Mouse (Mus musculus): Measurements from ENCODE around the gene Btbd10. TPM values are rescaled to one million over a fixed set of nuclear protein-coding genes. Genes with fewer than 3 reads are reported as not detected.

Btbd10 gene
- polyA plus RNA-seq, 1 experiment from 2014 or later, result 25.6 TPM

GRCm38 (mm10) chr7:113369620-113370340 is 588 bp upstream of the Btbd10 start:
- Histone ChIP-seq H3K4me2 (replicated peaks; ENCODE audit: low read depth, low read length) (peak overlapping the region; percentile 92), H3K27me3 (ENCODE audit: insufficient read depth, low read length) (no peaks in the 10 kb centered on the region), H3K27ac (ENCODE audit: low read length) (peak overlapping the region; percentile 93), H3K36me3 (ENCODE audit: insufficient read depth, low read length) (no peaks in the 10 kb centered on the region), H3K9me3 (ENCODE audit: low read length) (no peaks in the 10 kb centered on the region), H3K4me3 (ENCODE audit: low read length) (peak overlapping the region; percentile 67), H3K9ac (replicated peaks; ENCODE audit: low read length) (peak overlapping the region; percentile 89), H3K4me1 (ENCODE audit: insufficient read depth, low read length) (peaks cover 13% of the 10 kb centered on the region)
- ATAC-seq (ENCODE audit: low FRiP score, low TSS enrichment), result peak; percentile 78
- under 1% methylated on average over 44 of the region's 44 CpGs for WGBS

- ATAC-seq (ENCODE audit: low FRiP score, low TSS enrichment), result no peak
- WGBS, result 88% methylated on average over 4 of the region's 4 CpGs
Observed at GRCm38 (mm10) chr7:113367440-113367839, 1.8 kb downstream of the Btbd10 start.

GRCm38 (mm10) chr7:113349089-113349488 is 20.1 kb downstream of the Btbd10 start:
- no peak for ATAC-seq (ENCODE audit: low FRiP score, low TSS enrichment)

More at GRCm38 (mm10) chr7:113367440-113367839, 1.8 kb downstream of the Btbd10 start:
- H3K4me1 ChIP-seq (ENCODE audit: insufficient read depth, low read length), result peaks cover 13% of the 10 kb centered on the region
- H3K27me3 ChIP-seq (ENCODE audit: insufficient read depth, low read length), result no peaks in the 10 kb centered on the region
- no peak overlapping the region for H3K9ac ChIP-seq (replicated peaks; ENCODE audit: low read length)
- H3K36me3 ChIP-seq (ENCODE audit: insufficient read depth, low read length), result no peaks in the 10 kb centered on the region
- H3K27ac ChIP-seq (ENCODE audit: low read length), result no peak overlapping the region
- no peaks in the 10 kb centered on the region for H3K9me3 ChIP-seq (ENCODE audit: low read length)
- no peak overlapping the region for H3K4me3 ChIP-seq (ENCODE audit: low read length)
- no peak overlapping the region for H3K4me2 ChIP-seq (replicated peaks; ENCODE audit: low read depth, low read length)

GRCm38 (mm10) chr7:113347694-113348093 is 21.5 kb downstream of the Btbd10 start:
- H3K27ac ChIP-seq (ENCODE audit: low read length), result no peak overlapping the region
- H3K4me2 ChIP-seq (replicated peaks; ENCODE audit: low read depth, low read length), result no peak overlapping the region
- H3K27me3 ChIP-seq (ENCODE audit: insufficient read depth, low read length), result no peaks in the 10 kb centered on the region
- no peak overlapping the region for H3K4me3 ChIP-seq (ENCODE audit: low read length)
- no peaks in the 10 kb centered on the region for H3K9me3 ChIP-seq (ENCODE audit: low read length)
- H3K36me3 ChIP-seq (ENCODE audit: insufficient read depth, low read length), result no peaks in the 10 kb centered on the region
- no peaks in the 10 kb centered on the region for H3K4me1 ChIP-seq (ENCODE audit: insufficient read depth, low read length)
- WGBS, result 94% methylated on average over 2 of the region's 2 CpGs
- ATAC-seq (ENCODE audit: low FRiP score, low TSS enrichment), result no peak
- H3K9ac ChIP-seq (replicated peaks; ENCODE audit: low read length), result no peak overlapping the region

More at GRCm38 (mm10) chr7:113349089-113349488, 20.1 kb downstream of the Btbd10 start:
- Histone ChIP-seq H3K27ac (ENCODE audit: low read length) (no peak overlapping the region), H3K27me3 (ENCODE audit: insufficient read depth, low read length) (no peaks in the 10 kb centered on the region), H3K9ac (replicated peaks; ENCODE audit: low read length) (no peak overlapping the region), H3K36me3 (ENCODE audit: insufficient read depth, low read length) (no peaks in the 10 kb centered on the region), H3K9me3 (ENCODE audit: low read length) (no peaks in the 10 kb centered on the region), H3K4me1 (ENCODE audit: insufficient read depth, low read length) (no peaks in the 10 kb centered on the region), H3K4me3 (ENCODE audit: low read length) (no peak overlapping the region), H3K4me2 (replicated peaks; ENCODE audit: low read depth, low read length) (no peak overlapping the region)
- WGBS, result 76% methylated on average over 1 of the region's 1 CpGs

- Histone ChIP-seq H3K9ac (replicated peaks; ENCODE audit: low read length) (no peak overlapping the region), H3K27me3 (ENCODE audit: insufficient read depth, low read length) (no peaks in the 10 kb centered on the region), H3K27ac (ENCODE audit: low read length) (no peak overlapping the region), H3K4me1 (ENCODE audit: insufficient read depth, low read length) (no peaks in the 10 kb centered on the region), H3K36me3 (ENCODE audit: insufficient read depth, low read length) (no peaks in the 10 kb centered on the region), H3K4me2 (replicated peaks; ENCODE audit: low read depth, low read length) (no peak overlapping the region), H3K4me3 (ENCODE audit: low read length) (no peak overlapping the region), H3K9me3 (ENCODE audit: low read length) (no peaks in the 10 kb centered on the region)
- WGBS, result 51% methylated on average over 4 of the region's 4 CpGs
- no peak for ATAC-seq (ENCODE audit: low FRiP score, low TSS enrichment)
Observed at GRCm38 (mm10) chr7:113347271-113347670, 21.9 kb downstream of the Btbd10 start.

- no peak overlapping the region for H3K27ac ChIP-seq (ENCODE audit: low read length)
- no peaks in the 10 kb centered on the region for H3K27me3 ChIP-seq (ENCODE audit: insufficient read depth, low read length)
Observed at GRCm38 (mm10) chr7:113335250-113335649, 33.9 kb downstream of the Btbd10 start.

GRCm38 (mm10) chr7:113334036-113334435 is 35.2 kb downstream of the Btbd10 start:
- no peak for ATAC-seq (ENCODE audit: low FRiP score, low TSS enrichment)
- Histone ChIP-seq H3K27ac (ENCODE audit: low read length) (no peak overlapping the region), H3K27me3 (ENCODE audit: insufficient read depth, low read length) (no peaks in the 10 kb centered on the region), H3K9ac (replicated peaks; ENCODE audit: low read length) (no peak overlapping the region), H3K4me2 (replicated peaks; ENCODE audit: low read depth, low read length) (no peak overlapping the region), H3K4me3 (ENCODE audit: low read length) (no peak overlapping the region), H3K9me3 (ENCODE audit: low read length) (no peaks in the 10 kb centered on the region), H3K4me1 (ENCODE audit: insufficient read depth, low read length) (no peaks in the 10 kb centered on the region), H3K36me3 (ENCODE audit: insufficient read depth, low read length) (no peaks in the 10 kb centered on the region)

More at GRCm38 (mm10) chr7:113335250-113335649, 33.9 kb downstream of the Btbd10 start:
- no peaks in the 10 kb centered on the region for H3K36me3 ChIP-seq (ENCODE audit: insufficient read depth, low read length)
- ATAC-seq (ENCODE audit: low FRiP score, low TSS enrichment), result no peak
- whole genome bisulfite sequencing, result 80% methylated on average over 8 of the region's 8 CpGs
- H3K4me2 ChIP-seq (replicated peaks; ENCODE audit: low read depth, low read length), result no peak overlapping the region
- no peak overlapping the region for H3K9ac ChIP-seq (replicated peaks; ENCODE audit: low read length)
- no peaks in the 10 kb centered on the region for H3K4me1 ChIP-seq (ENCODE audit: insufficient read depth, low read length)
- no peak overlapping the region for H3K4me3 ChIP-seq (ENCODE audit: low read length)
- H3K9me3 ChIP-seq (ENCODE audit: low read length), result no peaks in the 10 kb centered on the region

- H3K4me2 ChIP-seq (replicated peaks; ENCODE audit: low read depth, low read length), result no peak overlapping the region
- no peak for ATAC-seq (ENCODE audit: low FRiP score, low TSS enrichment)
- no peak overlapping the region for H3K27ac ChIP-seq (ENCODE audit: low read length)
- H3K4me3 ChIP-seq (ENCODE audit: low read length), result no peak overlapping the region
- H3K9me3 ChIP-seq (ENCODE audit: low read length), result no peaks in the 10 kb centered on the region
- 74% methylated on average over 1 of the region's 1 CpGs for WGBS
- H3K36me3 ChIP-seq (ENCODE audit: insufficient read depth, low read length), result peaks cover 5% of the 10 kb centered on the region; the same call in 1 of the 2 replicates
- H3K4me1 ChIP-seq (ENCODE audit: insufficient read depth, low read length), result no peaks in the 10 kb centered on the region
- H3K27me3 ChIP-seq (ENCODE audit: insufficient read depth, low read length), result no peaks in the 10 kb centered on the region
- H3K9ac ChIP-seq (replicated peaks; ENCODE audit: low read length), result no peak overlapping the region
Observed at GRCm38 (mm10) chr7:113320128-113320527, 49.1 kb downstream of the Btbd10 start.

- H3K9ac ChIP-seq (replicated peaks; ENCODE audit: low read length), result no peak overlapping the region
- H3K4me2 ChIP-seq (replicated peaks; ENCODE audit: low read depth, low read length), result no peak overlapping the region
- H3K36me3 ChIP-seq (ENCODE audit: insufficient read depth, low read length), result peaks cover 9% of the 10 kb centered on the region
- no peaks in the 10 kb centered on the region for H3K4me1 ChIP-seq (ENCODE audit: insufficient read depth, low read length)
- H3K4me3 ChIP-seq (ENCODE audit: low read length), result no peak overlapping the region
- H3K27ac ChIP-seq (ENCODE audit: low read length), result no peak overlapping the region
- ATAC-seq (ENCODE audit: low FRiP score, low TSS enrichment), result no peak
- 28% methylated on average over 2 of the region's 2 CpGs for WGBS
- H3K9me3 ChIP-seq (ENCODE audit: low read length), result no peaks in the 10 kb centered on the region
- no peaks in the 10 kb centered on the region for H3K27me3 ChIP-seq (ENCODE audit: insufficient read depth, low read length)
Observed at GRCm38 (mm10) chr7:113311784-113312183, 57.4 kb downstream of the Btbd10 start.

GRCm38 (mm10) chr7:113310136-113310535 is 59.1 kb downstream of the Btbd10 start:
- Histone ChIP-seq H3K27me3 (ENCODE audit: insufficient read depth, low read length) (no peaks in the 10 kb centered on the region), H3K4me2 (replicated peaks; ENCODE audit: low read depth, low read length) (no peak overlapping the region), H3K9ac (replicated peaks; ENCODE audit: low read length) (no peak overlapping the region), H3K4me1 (ENCODE audit: insufficient read depth, low read length) (no peaks in the 10 kb centered on the region), H3K27ac (ENCODE audit: low read length) (no peak overlapping the region), H3K4me3 (ENCODE audit: low read length) (no peak overlapping the region), H3K36me3 (ENCODE audit: insufficient read depth, low read length) (peaks cover 5% of the 10 kb centered on the region; the same call in 1 of the 2 replicates), H3K9me3 (ENCODE audit: low read length) (no peaks in the 10 kb centered on the region)
- whole genome bisulfite sequencing, result 81% methylated on average over 3 of the region's 3 CpGs
- no peak for ATAC-seq (ENCODE audit: low FRiP score, low TSS enrichment)
